Mouse (Mus musculus) ovary, adult 10 weeks (tissue): ENCODE data around the gene Gmeb1. TPM values are rescaled to one million over a fixed set of nuclear protein-coding genes. Genes with fewer than 3 reads are reported as not detected.

ENCODE experiments used
- polyA plus RNA-seq: library from polyadenylated mRNA; stranded (reverse); fragments of 350-450 nt; fragmentation: Illumina TruSeq; extraction: RNeasy Lipid Tissue Mini Kit (QIAGEN cat#74804); gene quantifications from one replicate; pipeline ENCODE4 v1.2.3, GENCODE M21; 2014

Gmeb1 gene
- polyA plus RNA-seq, result 7.8 TPM

GRCm38 (mm10) chr4:132261514-132262357 lies at the start of gene Gmeb1:
TSS of gene Gmeb1 (minus strand) at chr4:132261602.

DNA sequence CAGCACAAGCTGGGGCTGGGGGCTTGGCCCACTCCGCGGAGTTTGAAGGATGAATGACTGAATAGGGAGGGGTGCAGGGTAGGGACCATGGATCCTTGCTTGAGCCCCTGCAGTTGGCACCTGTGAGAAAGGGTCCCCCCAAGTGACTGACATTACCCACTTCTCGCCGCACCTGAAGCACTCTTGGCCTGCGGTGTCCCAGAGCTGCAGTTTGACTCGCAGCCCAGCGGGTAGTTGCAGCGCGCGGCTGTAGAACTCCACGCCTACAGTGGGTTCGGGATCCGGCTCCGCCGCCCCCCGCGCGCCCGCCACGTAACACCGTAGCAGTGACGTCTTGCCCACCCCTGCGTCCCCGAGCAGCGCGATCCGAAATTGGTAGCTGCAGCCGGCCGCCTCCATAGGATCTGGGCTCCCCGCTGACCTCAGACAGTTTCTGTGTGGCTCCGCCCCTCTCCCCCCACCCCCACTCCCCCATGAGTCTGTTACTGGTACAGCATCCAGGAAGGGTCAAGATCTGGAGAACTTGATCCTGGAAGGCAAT lies 41.6 kb upstream of the Gmeb1 start, which contains the start of gene Rab42:
Rab42 (minus strand) TSS at position 447 of the 541 bp plus-strand sequence.

DNA sequence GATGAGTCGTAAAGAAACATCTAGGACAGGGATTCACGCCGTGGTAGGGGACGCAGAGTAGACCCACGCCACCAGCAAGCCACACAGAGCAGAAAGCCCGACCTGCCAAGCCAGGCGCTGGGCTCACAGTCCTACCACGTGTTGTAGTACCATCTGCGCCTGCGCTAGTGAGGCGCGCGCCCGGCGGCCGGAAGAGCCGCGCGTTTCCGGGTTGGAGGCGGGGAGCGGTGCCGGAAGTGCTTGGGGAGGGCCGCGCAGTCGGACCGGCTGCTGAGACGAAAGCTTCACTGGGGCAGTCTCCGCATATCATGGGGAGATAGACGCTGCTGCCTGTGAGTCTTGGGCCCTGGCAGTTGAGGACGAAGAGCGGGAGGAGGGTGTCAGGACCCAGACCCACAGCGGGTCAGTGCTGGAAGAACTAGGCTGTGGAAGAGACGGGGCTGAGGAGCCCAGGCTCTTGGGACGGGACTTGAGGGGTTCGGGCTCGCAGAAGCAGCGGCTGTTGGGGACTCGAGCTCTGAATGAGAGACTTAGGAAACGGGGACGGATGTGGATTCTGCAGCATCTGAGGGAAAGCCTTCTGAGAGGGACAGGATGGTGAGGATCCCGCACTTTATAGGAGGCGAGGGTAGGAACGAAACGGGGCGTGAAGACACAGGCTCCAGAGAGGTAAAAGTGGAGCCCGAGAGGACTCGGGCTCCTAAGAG lies 12.9 kb upstream of the Gmeb1 start, which contains the start of gene Taf12:
Taf12 (plus strand) TSS at position 220 of the 707 bp plus-strand sequence.

GRCm38 (mm10) chr4:132211953-132212734 lies 49.3 kb downstream of the Gmeb1 start, which contains the start of gene Ythdf2:
TSS of gene Ythdf2 (minus strand) at chr4:132212303.

Other genes starting within 250 kb of the Gmeb1 start
- gene Gm10300, start 186.9 kb downstream of the Gmeb1 start, polyA plus RNA-seq, result not detected
- 28.6 TPM for gene Epb41, start 186.3 kb downstream of the Gmeb1 start, polyA plus RNA-seq
- not detected for gene Oprd1, start 117.1 kb downstream of the Gmeb1 start, polyA plus RNA-seq
- 121 TPM for gene Ythdf2, start 49.3 kb downstream of the Gmeb1 start, polyA plus RNA-seq
- gene Taf12, start 12.8 kb upstream of the Gmeb1 start, polyA plus RNA-seq, result 18.2 TPM
- not detected for gene Rab42, start 41.8 kb upstream of the Gmeb1 start, polyA plus RNA-seq
- 8.9 TPM for gene Trnau1ap, start 67.9 kb upstream of the Gmeb1 start, polyA plus RNA-seq
- 6.0 TPM for gene Rcc1, start 92.0 kb upstream of the Gmeb1 start, polyA plus RNA-seq
- 18.1 TPM for gene Phactr4, start 160.9 kb upstream of the Gmeb1 start, polyA plus RNA-seq
- 2.5 TPM for gene Med18, start 202.3 kb upstream of the Gmeb1 start, polyA plus RNA-seq
- gene Sesn2, start 248.9 kb upstream of the Gmeb1 start, polyA plus RNA-seq, result 0.54 TPM